Mouse (Mus musculus) urinary bladder, postnatal 25 days (tissue): ENCODE data around the gene Itprid1.

Source experiments
- DNase-seq: peaks from one replicate; pipeline ENCODE4 v3.0.0; 2022; ENCODE audit warnings: low spot score

Itprid1 gene

DNA sequence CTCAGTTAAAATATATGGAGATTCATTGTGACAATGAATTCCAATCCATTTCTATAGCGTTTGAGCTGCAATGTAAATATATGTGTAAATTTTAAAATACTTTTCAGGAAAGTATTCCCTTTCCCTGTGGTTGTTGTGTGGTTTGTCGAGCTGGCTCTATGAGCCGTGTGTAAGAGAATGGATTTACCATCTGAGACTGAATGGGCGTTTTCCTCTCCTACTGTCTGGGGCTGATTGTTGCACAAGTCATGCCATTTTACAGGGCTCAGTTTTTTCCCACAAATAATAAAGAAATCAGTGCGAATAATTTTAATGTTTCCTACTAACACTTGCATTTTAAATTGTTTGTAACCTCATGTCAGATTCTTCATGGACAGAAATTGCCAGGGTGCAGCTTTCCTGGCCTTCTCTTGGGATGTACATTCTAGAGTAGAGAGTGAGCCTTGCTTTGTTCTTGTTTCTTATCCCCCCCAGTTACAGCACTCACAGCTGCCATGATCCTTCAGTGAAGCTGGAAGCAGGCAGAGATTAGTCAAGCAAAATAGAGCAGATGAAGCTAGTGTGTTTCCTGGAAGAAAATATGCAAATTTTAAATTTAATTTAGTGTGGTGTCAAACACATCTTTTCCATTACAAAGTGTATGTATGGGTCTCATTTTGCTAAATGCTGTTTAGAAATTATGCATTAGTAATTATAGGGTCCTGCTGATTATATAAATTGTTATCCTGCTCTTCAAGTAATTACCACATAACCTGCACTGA is 65.1 kb downstream of the Itprid1 start:
- DNase-seq, result no peak

- no peak for DNase-seq
These were observed 65.6 kb downstream of the Itprid1 start for GRCm38 (mm10) chr6:55902329-55902605.

DNA sequence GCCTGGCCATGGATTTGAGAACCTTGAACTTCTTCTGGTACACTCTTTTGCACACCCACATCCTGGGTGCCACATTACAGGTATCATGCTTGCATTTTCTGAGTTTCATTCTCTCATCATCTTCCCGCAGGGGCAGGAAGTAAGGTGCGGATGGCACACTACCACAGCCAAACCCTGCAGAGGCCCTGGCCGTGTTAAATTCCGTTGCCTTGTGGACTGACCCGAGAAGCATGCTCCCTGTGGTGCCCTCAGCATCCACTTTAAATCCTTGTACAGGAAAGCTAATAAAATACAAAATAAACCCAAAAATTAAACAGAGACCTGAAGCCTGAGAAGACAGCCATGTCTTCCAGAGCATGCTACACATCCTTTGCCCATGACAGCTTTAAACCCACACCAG is 82.5 kb downstream of the Itprid1 start:
- DNase-seq, result no peak

GRCm38 (mm10) chr6:55920282-55920720 is 83.6 kb downstream of the Itprid1 start:
- no peak for DNase-seq

GRCm38 (mm10) chr6:55920866-55921630 is 84.4 kb downstream of the Itprid1 start:
- DNase-seq, result no peak

DNA sequence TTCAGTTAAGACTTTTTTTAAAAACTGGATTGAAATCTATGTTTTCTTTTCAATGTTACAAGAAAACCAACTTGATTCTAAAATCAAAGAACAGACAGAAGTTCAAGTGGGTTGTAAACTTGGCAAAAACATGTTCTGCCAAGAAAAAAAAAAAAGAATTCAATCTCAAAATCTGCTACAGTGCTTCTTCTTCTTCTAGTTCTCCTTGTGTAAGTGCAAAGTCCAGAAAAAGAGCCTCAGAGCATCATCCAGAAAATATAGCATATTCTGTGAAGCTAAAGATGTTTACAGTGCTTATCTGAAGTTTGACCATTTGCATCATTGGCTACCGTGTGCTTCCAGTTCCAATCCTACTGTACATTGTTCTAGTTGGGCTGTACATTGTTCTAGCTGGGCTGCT is 108.0 kb downstream of the Itprid1 start:
- no peak for DNase-seq

DNA sequence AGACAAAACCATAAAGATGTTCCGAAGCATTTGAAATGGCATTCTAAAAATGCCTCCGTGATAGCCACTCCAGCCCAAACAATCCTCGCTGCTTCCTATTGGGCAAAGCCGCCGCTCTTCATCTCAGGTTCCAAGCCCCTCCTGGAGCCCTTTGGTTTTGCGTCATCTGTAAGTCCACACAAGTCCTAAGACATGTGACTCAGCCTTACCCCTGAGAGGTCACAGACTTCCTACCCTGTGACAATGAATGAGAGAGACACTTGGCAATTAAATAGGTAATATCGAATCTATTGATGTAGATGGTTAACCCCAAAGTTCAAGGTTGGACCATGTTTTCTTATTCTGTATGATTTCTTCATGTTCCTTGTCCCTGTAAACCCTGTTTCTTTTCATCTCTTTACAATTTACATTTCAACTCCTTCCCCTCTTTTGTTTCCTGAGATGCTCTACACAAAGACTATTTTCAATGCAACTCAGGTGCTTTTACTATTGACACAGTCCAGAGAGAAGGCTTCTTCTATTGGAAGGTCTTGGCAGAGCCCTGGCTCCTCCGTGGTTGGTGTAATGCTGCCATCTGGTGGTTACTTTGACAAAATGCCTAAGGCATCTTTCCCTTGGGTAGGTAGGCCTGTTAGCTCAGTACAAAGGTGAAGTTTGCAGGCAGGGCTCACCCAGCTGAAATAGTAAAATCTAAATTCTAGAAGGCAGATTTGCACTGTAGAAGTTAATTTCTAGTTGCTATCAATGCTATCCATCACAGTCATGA is 113.8 kb downstream of the Itprid1 start:
- peak; percentile 51 for DNase-seq

GRCm38 (mm10) chr6:55972998-55973397 is 136.3 kb downstream of the Itprid1 start:
- no peak for DNase-seq

DNA sequence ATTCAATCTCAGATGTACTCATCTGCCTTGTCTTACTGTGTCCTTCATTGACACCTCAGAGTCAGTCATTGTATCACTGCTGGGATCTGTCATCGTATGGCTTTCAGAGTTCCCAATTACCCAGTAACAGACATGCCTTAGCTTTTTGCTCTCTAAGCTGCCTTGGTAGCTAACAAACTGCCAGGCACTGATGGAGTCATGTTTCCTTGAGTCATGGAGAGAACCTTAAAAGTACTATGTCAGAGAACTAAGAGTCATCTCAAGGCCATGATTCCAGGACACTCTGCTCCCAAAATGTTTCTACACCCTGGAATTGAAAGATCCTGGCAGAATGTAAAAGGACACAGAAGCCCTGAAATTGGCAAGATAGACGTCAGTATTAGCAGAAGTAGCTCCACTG is 143.1 kb downstream of the Itprid1 start:
- DNase-seq, result no peak

- no peak for DNase-seq
These were observed 172.0 kb downstream of the Itprid1 start for GRCm38 (mm10) chr6:56008711-56009110.

DNA sequence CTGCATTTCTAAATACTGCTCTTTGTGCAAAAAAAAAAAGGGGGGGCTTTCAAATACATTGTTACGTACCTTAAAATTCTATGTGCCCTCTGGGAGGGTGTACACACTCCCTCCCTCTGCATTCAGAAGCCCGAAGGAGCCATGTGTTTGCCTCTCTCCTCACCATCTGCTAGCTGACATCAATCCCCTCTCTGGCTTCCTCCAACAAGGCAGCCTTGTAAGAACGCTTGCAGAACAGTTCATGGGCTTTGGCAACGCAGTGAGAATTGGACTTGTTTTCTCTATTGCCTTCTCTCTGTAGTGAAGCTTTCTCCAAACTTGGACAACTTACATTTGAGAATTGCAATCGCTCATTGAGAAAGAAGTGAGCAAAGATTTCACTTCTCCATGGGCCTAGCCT is 175.7 kb downstream of the Itprid1 start:
- no peak for DNase-seq

- no peak for DNase-seq
These were observed 180.7 kb downstream of the Itprid1 start, which contains the start of gene Ppp1r17 for GRCm38 (mm10) chr6:56017291-56017994. Ppp1r17 (plus strand) TSS chr6:56017497.

GRCm38 (mm10) chr6:56019632-56020031 is 182.9 kb downstream of the Itprid1 start:
- DNase-seq, result no peak

- DNase-seq, result no peak
These were observed 188.8 kb downstream of the Itprid1 start for GRCm38 (mm10) chr6:56025533-56025932.

DNA sequence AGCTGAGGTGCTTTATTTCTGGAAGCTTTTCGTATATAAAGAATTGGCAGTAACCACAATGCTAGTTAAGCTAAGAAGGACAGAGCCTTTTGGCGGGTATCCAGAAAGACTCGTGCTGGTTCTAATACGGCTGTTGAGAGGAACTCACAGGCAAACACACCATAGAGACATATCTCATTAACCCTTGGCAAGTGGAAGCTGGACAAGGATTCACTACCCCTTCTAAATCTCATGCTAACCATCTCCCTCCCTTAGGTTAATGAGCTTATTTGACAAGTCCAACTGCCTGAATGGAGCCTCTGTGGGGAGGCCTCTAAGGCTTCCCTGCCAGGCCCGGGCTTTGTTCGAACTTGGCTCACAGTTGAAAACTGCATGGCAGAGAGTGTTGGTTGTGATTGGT is 190.6 kb downstream of the Itprid1 start:
- DNase-seq, result no peak

DNA sequence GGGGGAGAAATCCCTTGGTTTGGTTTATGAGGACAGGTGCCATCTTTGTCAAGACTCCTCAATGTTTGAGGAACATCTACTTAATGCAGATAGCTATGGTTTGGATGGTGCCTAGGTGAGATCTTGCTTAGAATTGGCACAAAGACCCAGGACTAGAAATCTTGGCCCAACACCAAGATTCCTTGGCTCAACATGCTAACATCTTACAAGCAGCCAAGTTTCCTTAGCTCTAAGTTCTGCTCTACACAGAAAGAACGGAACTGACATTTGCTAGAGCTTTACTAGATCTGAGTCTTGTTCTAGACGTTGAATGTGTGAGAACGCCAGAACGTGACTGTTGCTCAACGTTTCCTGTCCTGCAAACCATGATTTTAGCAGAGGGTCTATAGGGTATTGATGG is 191.3 kb downstream of the Itprid1 start:
- DNase-seq, result no peak
